Mouse (Mus musculus): Measurements from ENCODE around the gene Hdhd5. TPM values are rescaled to one million over a fixed set of nuclear protein-coding genes. Genes with fewer than 3 reads are reported as not detected.

The Hdhd5 gene
- polyA plus RNA-seq, 1 experiment from 2014 or later = 15.2 TPM

DNA sequence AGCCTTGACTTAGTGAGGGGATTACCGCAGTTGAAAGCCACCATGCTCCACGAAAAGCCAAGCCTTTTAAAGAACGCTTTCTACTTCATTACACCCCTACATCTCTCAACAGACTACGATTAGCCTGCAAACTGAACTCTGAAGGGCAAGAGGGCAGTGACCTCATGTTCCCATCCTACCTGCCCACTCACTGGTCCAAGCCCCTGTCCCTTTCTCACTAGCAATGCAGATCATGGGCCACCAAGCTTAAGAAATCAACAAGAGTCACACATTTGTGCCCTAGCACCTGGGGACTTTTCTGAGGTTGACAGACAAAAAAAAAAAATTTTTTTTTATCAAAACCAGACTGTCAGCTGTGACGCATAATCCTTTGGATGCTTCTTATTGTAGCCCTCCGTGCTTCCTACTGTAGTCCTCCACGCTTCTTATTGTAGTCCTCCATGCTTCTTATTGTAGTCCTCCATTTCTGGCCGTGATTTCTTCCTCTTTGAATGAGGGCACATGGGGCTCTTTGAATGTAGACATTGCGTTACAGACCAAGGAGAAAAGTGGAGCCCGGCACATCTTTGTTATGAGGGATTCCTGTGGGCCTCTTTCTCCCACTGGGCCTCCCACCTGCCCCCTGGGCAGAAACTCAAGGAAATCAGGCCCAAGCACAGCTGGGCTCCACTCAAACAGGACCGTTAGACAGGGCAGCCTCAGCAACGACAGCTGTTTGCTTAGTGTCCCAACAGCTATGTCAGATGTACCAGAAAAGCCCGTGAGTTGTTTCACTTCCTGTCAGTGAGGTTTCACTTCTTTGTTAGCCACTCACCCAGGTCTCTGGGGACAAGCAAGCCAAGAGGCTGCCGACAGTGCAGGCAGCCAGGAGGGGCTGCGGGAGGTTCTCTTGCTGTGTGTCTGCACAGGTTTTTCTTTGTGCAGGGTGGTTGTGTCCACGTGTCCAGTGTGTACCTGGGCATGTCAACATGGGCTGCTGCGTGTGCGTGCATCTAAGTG is 36.1 kb upstream of the Hdhd5 start:
- no peaks in the 10 kb centered on the region for H3K27me3 ChIP-seq (ENCODE audit: control insufficient read depth, insufficient read depth, low read length)
- H3K4me1 ChIP-seq (ENCODE audit: control insufficient read depth, insufficient read depth, low read length) = no peaks in the 10 kb centered on the region
- WGBS = 69% methylated on average over 18 of the region's 18 CpGs
- no peak overlapping the region for H3K4me2 ChIP-seq (replicated peaks; ENCODE audit: low read depth, low read length)
- H3K36me3 ChIP-seq (ENCODE audit: control insufficient read depth, insufficient read depth, low read length) = no peaks in the 10 kb centered on the region
- H3K27ac ChIP-seq (ENCODE audit: low read depth, low read length) = no peak overlapping the region
- no peaks in the 10 kb centered on the region for H3K9me3 ChIP-seq (ENCODE audit: control insufficient read depth, low read length)
- H3K9ac ChIP-seq (ENCODE audit: low read depth, low read length) = no peak overlapping the region
- H3K4me3 ChIP-seq (ENCODE audit: low read length) = no peak overlapping the region
- no peak for ATAC-seq (ENCODE audit: low FRiP score, low TSS enrichment)

DNA sequence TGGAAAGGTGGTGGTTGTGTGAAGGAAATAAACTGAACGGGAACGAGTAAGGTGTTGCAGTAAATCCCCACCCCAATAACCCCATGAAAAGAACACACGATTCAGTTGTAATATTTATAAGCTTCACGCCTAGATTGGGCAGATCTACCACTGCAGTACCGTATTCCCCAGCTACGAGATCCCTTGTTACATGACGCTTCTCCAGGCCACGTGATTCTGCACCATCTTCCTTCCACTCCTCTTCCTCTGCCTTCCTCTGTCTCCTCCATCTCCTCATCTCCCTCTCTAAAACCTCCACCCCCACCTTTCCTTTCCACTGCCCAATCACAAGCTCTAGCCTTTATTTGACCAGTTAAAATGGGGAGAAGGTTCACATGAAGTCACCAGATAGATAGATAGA is 25.5 kb upstream of the Hdhd5 start:
- Histone ChIP-seq H3K4me2 (replicated peaks; ENCODE audit: low read depth, low read length) (no peak overlapping the region), H3K9me3 (ENCODE audit: control insufficient read depth, low read length) (no peaks in the 10 kb centered on the region), H3K27ac (ENCODE audit: low read depth, low read length) (no peak overlapping the region), H3K4me1 (ENCODE audit: control insufficient read depth, insufficient read depth, low read length) (no peaks in the 10 kb centered on the region), H3K9ac (ENCODE audit: low read depth, low read length) (no peak overlapping the region), H3K36me3 (ENCODE audit: control insufficient read depth, insufficient read depth, low read length) (no peaks in the 10 kb centered on the region), H3K27me3 (ENCODE audit: control insufficient read depth, insufficient read depth, low read length) (no peaks in the 10 kb centered on the region), H3K4me3 (ENCODE audit: low read length) (no peak overlapping the region)
- 86% methylated on average over 8 of the region's 8 CpGs for WGBS
- no peak for ATAC-seq (ENCODE audit: low FRiP score, low TSS enrichment)

DNA sequence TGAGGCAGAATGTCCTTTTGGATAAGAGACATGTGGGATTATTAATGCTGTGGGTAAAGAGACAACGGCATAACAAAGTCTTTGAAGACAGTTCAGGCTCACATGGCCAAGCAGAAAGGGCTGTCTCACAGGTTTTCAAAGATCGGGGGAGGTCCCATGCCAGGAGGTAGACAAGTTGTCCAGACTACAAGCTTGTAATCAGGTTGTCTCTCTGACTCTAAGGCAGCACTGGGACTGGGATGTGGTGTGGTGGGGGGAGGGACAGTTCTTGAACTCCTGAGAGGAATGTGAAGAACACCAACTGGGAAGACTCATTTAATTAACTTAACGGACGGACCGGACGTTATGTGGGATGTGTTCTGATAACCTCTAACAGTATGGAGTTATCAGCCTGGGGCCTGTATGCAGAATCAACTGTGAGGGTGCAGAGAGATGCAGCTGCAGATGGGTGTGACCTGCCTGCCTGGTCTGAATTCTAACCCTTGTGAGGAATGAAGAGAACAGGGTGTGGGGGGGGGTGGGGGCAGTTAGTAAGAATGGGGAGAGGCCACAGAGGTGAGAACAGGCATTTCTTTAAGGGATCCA is 25.0 kb upstream of the Hdhd5 start:
- 87% methylated on average over 6 of the region's 6 CpGs for WGBS
- Histone ChIP-seq H3K4me3 (ENCODE audit: low read length) (no peak overlapping the region), H3K4me1 (ENCODE audit: control insufficient read depth, insufficient read depth, low read length) (no peaks in the 10 kb centered on the region), H3K27me3 (ENCODE audit: control insufficient read depth, insufficient read depth, low read length) (no peaks in the 10 kb centered on the region), H3K27ac (ENCODE audit: low read depth, low read length) (no peak overlapping the region), H3K36me3 (ENCODE audit: control insufficient read depth, insufficient read depth, low read length) (no peaks in the 10 kb centered on the region), H3K9ac (ENCODE audit: low read depth, low read length) (no peak overlapping the region), H3K9me3 (ENCODE audit: control insufficient read depth, low read length) (no peaks in the 10 kb centered on the region), H3K4me2 (replicated peaks; ENCODE audit: low read depth, low read length) (no peak overlapping the region)
- ATAC-seq (ENCODE audit: low FRiP score, low TSS enrichment) = no peak

DNA sequence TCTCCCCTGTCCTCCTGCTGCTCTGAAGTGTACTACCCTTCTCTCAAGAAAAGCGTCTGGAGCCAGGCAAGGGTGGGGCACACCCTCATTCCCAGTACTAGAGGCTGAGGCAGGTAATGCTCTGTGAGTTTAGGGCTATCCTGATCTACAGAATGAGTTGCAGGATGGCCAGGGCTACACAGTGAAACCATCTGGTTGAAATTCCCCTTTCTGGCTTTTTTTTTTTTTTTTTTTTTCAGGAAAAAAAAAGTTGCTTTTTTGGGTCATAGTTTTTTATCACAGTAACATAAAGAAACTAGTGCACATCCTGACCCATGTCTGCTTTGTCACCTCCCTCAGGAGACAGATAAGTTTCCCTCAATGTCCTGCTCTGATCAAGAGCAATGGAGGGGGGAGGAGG is 24.0 kb upstream of the Hdhd5 start:
- no peak for ATAC-seq (ENCODE audit: low FRiP score, low TSS enrichment)
- Histone ChIP-seq H3K9me3 (ENCODE audit: control insufficient read depth, low read length) (no peaks in the 10 kb centered on the region), H3K27ac (ENCODE audit: low read depth, low read length) (no peak overlapping the region), H3K9ac (ENCODE audit: low read depth, low read length) (no peak overlapping the region), H3K27me3 (ENCODE audit: control insufficient read depth, insufficient read depth, low read length) (no peaks in the 10 kb centered on the region), H3K4me1 (ENCODE audit: control insufficient read depth, insufficient read depth, low read length) (no peaks in the 10 kb centered on the region), H3K4me3 (ENCODE audit: low read length) (no peak overlapping the region), H3K4me2 (replicated peaks; ENCODE audit: low read depth, low read length) (no peak overlapping the region), H3K36me3 (ENCODE audit: control insufficient read depth, insufficient read depth, low read length) (no peaks in the 10 kb centered on the region)
- 75% methylated on average over 1 of the region's 1 CpGs for WGBS

DNA sequence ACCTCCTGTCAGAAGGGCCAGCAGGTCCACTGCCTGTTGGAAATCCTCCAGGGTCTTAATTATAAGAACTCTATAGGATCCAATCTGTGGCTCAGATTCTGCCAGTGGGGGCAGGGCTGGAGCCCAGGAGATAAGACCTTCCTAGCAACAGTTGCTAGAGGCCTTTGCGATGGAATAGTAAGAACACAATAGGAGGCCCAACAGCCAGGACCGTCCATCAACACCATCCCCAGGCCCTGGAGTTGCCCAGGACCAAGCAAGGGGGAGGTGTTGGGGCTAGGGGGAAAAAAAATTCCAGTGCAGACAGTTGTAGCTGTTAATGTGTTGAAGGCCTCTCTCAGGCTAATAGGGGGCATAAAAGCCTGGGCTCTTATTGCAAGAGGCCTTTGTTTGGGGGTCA is 19.1 kb upstream of the Hdhd5 start:
- WGBS = 38% methylated on average over 2 of the region's 2 CpGs
- Histone ChIP-seq H3K9me3 (ENCODE audit: control insufficient read depth, low read length) (no peaks in the 10 kb centered on the region), H3K4me1 (ENCODE audit: control insufficient read depth, insufficient read depth, low read length) (no peaks in the 10 kb centered on the region), H3K36me3 (ENCODE audit: control insufficient read depth, insufficient read depth, low read length) (no peaks in the 10 kb centered on the region), H3K27me3 (ENCODE audit: control insufficient read depth, insufficient read depth, low read length) (no peaks in the 10 kb centered on the region), H3K4me3 (ENCODE audit: low read length) (no peak overlapping the region), H3K4me2 (replicated peaks; ENCODE audit: low read depth, low read length) (no peak overlapping the region), H3K27ac (ENCODE audit: low read depth, low read length) (no peak overlapping the region), H3K9ac (ENCODE audit: low read depth, low read length) (no peak overlapping the region)
- ATAC-seq (ENCODE audit: low FRiP score, low TSS enrichment) = no peak

DNA sequence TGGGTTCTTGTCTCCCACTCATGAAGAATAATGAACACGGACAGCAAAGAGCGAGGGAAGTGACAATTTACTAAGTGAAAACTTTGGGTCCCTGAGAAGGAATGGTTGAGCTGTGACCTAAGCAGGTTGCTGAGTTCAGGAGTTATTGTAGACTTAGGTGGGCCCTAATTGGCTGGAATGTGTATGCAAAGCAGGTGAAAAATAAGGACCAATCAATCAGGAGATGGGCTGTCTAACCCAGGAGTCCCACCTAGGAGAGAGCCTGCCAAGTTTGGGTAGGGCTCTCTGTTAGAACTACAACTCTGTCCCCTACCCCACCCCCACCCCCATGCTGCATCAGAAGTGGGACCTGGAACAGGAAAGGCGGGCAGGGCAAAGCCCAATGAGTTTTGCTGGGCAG is 17.5 kb upstream of the Hdhd5 start:
- no peaks in the 10 kb centered on the region for H3K27me3 ChIP-seq (ENCODE audit: control insufficient read depth, insufficient read depth, low read length)
- ATAC-seq (ENCODE audit: low FRiP score, low TSS enrichment) = no peak
- WGBS = 95% methylated on average over 3 of the region's 3 CpGs

DNA sequence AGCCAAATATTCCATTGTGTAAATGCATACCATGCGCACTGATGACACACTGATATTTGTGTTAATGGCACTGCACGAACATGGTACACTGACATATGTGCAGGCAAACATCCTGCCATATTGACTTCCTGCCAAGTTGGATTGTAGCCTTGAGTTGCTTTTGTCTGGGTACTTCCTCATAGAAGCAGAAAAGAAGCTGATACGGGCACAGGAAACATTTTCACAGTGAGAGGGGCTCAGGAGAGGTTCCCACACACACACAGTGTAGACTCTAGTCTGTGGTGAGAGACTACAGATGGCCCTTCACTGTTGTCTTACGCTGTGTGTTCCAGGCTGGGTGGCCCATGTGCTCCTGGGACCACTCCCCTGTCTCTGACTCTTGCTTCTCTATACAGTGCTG is 15.9 kb upstream of the Hdhd5 start:
- Histone ChIP-seq H3K36me3 (ENCODE audit: control insufficient read depth, insufficient read depth, low read length) (no peaks in the 10 kb centered on the region), H3K27ac (ENCODE audit: low read depth, low read length) (no peak overlapping the region), H3K27me3 (ENCODE audit: control insufficient read depth, insufficient read depth, low read length) (no peaks in the 10 kb centered on the region), H3K4me1 (ENCODE audit: control insufficient read depth, insufficient read depth, low read length) (no peaks in the 10 kb centered on the region), H3K4me2 (replicated peaks; ENCODE audit: low read depth, low read length) (no peak overlapping the region), H3K9me3 (ENCODE audit: control insufficient read depth, low read length) (no peaks in the 10 kb centered on the region), H3K4me3 (ENCODE audit: low read length) (no peak overlapping the region), H3K9ac (ENCODE audit: low read depth, low read length) (no peak overlapping the region)
- WGBS = 89% methylated on average over 4 of the region's 4 CpGs
- ATAC-seq (ENCODE audit: low FRiP score, low TSS enrichment) = no peak

More for the DNA sequence above, 17.5 kb upstream of the Hdhd5 start:
- H3K27ac ChIP-seq (ENCODE audit: low read depth, low read length) = no peak overlapping the region
- no peak overlapping the region for H3K4me3 ChIP-seq (ENCODE audit: low read length)
- H3K4me1 ChIP-seq (ENCODE audit: control insufficient read depth, insufficient read depth, low read length) = no peaks in the 10 kb centered on the region
- H3K4me2 ChIP-seq (replicated peaks; ENCODE audit: low read depth, low read length) = no peak overlapping the region
- no peak overlapping the region for H3K9ac ChIP-seq (ENCODE audit: low read depth, low read length)
- no peaks in the 10 kb centered on the region for H3K9me3 ChIP-seq (ENCODE audit: control insufficient read depth, low read length)
- H3K36me3 ChIP-seq (ENCODE audit: control insufficient read depth, insufficient read depth, low read length) = no peaks in the 10 kb centered on the region

DNA sequence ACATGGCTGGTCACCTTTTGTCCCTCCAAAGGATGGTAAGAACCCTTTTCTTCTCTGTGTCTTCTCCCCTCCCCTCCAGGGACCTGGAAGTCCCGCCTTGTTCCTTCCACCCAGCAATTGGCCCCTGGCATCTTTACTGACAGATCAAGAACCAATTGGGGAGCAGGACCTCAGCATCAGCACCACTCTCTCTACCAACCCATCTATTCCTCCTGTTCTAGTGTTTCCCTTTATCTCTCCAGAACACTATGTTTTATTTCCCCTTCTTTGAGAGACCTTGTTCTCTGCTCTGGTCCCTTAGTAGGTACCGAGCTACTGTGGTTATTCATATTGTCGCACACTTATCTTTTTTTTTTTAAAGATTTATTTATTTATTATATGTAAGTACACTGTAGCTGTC is 15.2 kb upstream of the Hdhd5 start:
- Histone ChIP-seq H3K4me2 (replicated peaks; ENCODE audit: low read depth, low read length) (no peak overlapping the region), H3K27me3 (ENCODE audit: control insufficient read depth, insufficient read depth, low read length) (no peaks in the 10 kb centered on the region), H3K27ac (ENCODE audit: low read depth, low read length) (no peak overlapping the region), H3K4me1 (ENCODE audit: control insufficient read depth, insufficient read depth, low read length) (no peaks in the 10 kb centered on the region), H3K9ac (ENCODE audit: low read depth, low read length) (no peak overlapping the region), H3K4me3 (ENCODE audit: low read length) (no peak overlapping the region), H3K36me3 (ENCODE audit: control insufficient read depth, insufficient read depth, low read length) (no peaks in the 10 kb centered on the region), H3K9me3 (ENCODE audit: control insufficient read depth, low read length) (no peaks in the 10 kb centered on the region)
- WGBS = 88% methylated on average over 3 of the region's 3 CpGs
- ATAC-seq (ENCODE audit: low FRiP score, low TSS enrichment) = no peak

DNA sequence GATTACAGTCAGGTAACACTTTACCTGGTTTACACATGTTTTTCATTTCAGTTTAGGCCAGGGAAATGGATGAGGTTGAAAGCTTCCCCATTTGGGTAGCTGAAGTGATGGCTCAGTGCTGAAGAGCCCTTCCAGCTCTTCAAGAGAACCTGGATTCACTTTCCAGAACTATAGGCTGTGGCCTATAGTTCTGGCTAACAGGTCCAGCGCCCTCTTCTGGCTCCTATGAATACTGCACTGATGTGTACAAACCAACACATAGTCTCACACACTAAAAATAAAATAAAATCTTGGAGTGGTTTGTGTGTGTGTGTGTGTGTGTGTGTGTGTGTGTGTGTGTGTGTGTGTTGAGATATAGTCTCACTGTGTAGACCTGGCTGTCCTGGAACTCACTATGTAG is 10.9 kb upstream of the Hdhd5 start:
- no peak overlapping the region for H3K4me3 ChIP-seq (ENCODE audit: low read length)
- H3K9me3 ChIP-seq (ENCODE audit: control insufficient read depth, low read length) = no peaks in the 10 kb centered on the region
- no peak overlapping the region for H3K9ac ChIP-seq (ENCODE audit: low read depth, low read length)
- no peaks in the 10 kb centered on the region for H3K27me3 ChIP-seq (ENCODE audit: control insufficient read depth, insufficient read depth, low read length)
- WGBS = 8% methylated on average over 1 of the region's 1 CpGs
- ATAC-seq (ENCODE audit: low FRiP score, low TSS enrichment) = no peak
- H3K36me3 ChIP-seq (ENCODE audit: control insufficient read depth, insufficient read depth, low read length) = no peaks in the 10 kb centered on the region
- no peaks in the 10 kb centered on the region for H3K4me1 ChIP-seq (ENCODE audit: control insufficient read depth, insufficient read depth, low read length)
- no peak overlapping the region for H3K4me2 ChIP-seq (replicated peaks; ENCODE audit: low read depth, low read length)
- no peak overlapping the region for H3K27ac ChIP-seq (ENCODE audit: low read depth, low read length)

All from kidney, embryonic 14.5 days (tissue).